Mouse (Mus musculus) CH12.LX (cell line): ENCODE measurements around the gene Smug1. TPM values are rescaled to one million over a fixed set of nuclear protein-coding genes. Genes with fewer than 3 reads are reported as not detected.

Experiments
- DNase-seq: peaks from one replicate; pipeline ENCODE4 v3.0.0-alpha.2; 2013; ENCODE audit errors: extremely low read depth
- H3K27ac ChIP-seq: 2 replicates; pipeline ENCODE4 v1.5.1; 2012; ENCODE audit warnings: low read depth, mild to moderate bottlenecking, control low read depth, moderate library complexity; ENCODE audit not compliant: insufficient read depth
- H3K27me3 ChIP-seq: replicated peaks from 2 replicates; pipeline ENCODE3; 2012; ENCODE audit warnings: inconsistent platforms
- H3K36me3 ChIP-seq, 2 experiments: replicated peaks in 1 of 2; 2 replicates each; pipeline versions ENCODE3 to v1.6.1; 2012; ENCODE audit warnings: inconsistent platforms in 1 of 2, low read length in 1 of 2, mild to moderate bottlenecking in 1 of 2, mixed read lengths in 1 of 2, moderate library complexity in 1 of 2; ENCODE audit not compliant: control insufficient read depth in 1 of 2, insufficient read depth in 1 of 2
- H3K4me1 ChIP-seq, 2 experiments: 2 replicates each; pipeline ENCODE4 v1.6.1; 2012; ENCODE audit warnings: inconsistent platforms in 1 of 2, moderate library complexity in 1 of 2; ENCODE audit not compliant: insufficient read depth in 2 of 2, control insufficient read depth in 1 of 2
- H3K4me2 ChIP-seq: 2 replicates; pipeline ENCODE4 v1.6.1; 2012; ENCODE audit warnings: low read depth, mild to moderate bottlenecking, control low read depth; ENCODE audit not compliant: poor library complexity, insufficient read depth, severe bottlenecking
- H3K4me3 ChIP-seq, 3 experiments: fragments of 150-350 bp in 1 of 3; sonication (generic) in 1 of 3; replicated peaks in 1 of 3; 2 replicates each; pipeline versions ENCODE3 to v1.5.1; 2011 to 2012; ENCODE audit warnings: low read depth in 2 of 3, low read length in 2 of 3, mild to moderate bottlenecking in 2 of 3, moderate library complexity in 2 of 3, control low read depth in 1 of 3, improper control_type of control experiment in 1 of 3, inconsistent platforms in 1 of 3, mixed read lengths in 1 of 3; ENCODE audit not compliant: poor library complexity in 1 of 3
- H3K79me2 ChIP-seq: replicated peaks from 2 replicates; pipeline ENCODE4 v1.6.1; 2012; ENCODE audit warnings: mild to moderate bottlenecking, moderate library complexity; ENCODE audit not compliant: control insufficient read depth, poor library complexity, insufficient read depth, severe bottlenecking; ENCODE audit errors: extremely low read depth
- H3K9ac ChIP-seq: 2 replicates; pipeline ENCODE4 v1.6.1; 2012; ENCODE audit warnings: low read depth, mild to moderate bottlenecking, control low read depth, moderate library complexity; ENCODE audit not compliant: insufficient read depth
- H3K9me3 ChIP-seq: replicated peaks from 2 replicates; pipeline ENCODE3; 2012; ENCODE audit warnings: low read length, inconsistent platforms, mixed read lengths
- BHLHE40 ChIP-seq: IDR thresholded peaks from 2 replicates; pipeline ENCODE4 v1.6.1; 2011; ENCODE audit warnings: mild to moderate bottlenecking, low read depth, low read length, improper control_type of control experiment
- CHD1 ChIP-seq: IDR thresholded peaks from 2 replicates; pipeline ENCODE4 v1.6.1; 2012; ENCODE audit warnings: low read depth, low read length, improper control_type of control experiment, inconsistent platforms
- CHD2 ChIP-seq: IDR thresholded peaks from 2 replicates; pipeline ENCODE4 v1.6.1; 2011; ENCODE audit warnings: low read length, improper control_type of control experiment
- CTCF ChIP-seq, 2 experiments: IDR thresholded peaks in 1 of 2; conservative IDR thresholded peaks in 1 of 2; 2 replicates each; pipeline ENCODE4 v1.5.1; 2011 to 2012; ENCODE audit warnings: low read depth in 2 of 2, low read length in 2 of 2, improper control_type of control experiment in 1 of 2, inconsistent platforms in 1 of 2, mild to moderate bottlenecking in 1 of 2, moderate library complexity in 1 of 2
- ELF1 ChIP-seq: IDR thresholded peaks from 2 replicates; pipeline ENCODE4 v1.6.1; 2014; ENCODE audit warnings: low read depth, mild to moderate bottlenecking, inconsistent platforms, low read length, improper control_type of control experiment
- ETS1 ChIP-seq: conservative IDR thresholded peaks from 2 replicates; pipeline ENCODE4 v1.6.1; 2012; ENCODE audit warnings: low read depth, mild to moderate bottlenecking, inconsistent platforms, low read length, improper control_type of control experiment, moderate library complexity
- HCFC1 ChIP-seq: IDR thresholded peaks from 2 replicates; pipeline ENCODE4 v1.6.1; 2012; ENCODE audit warnings: low read depth, mild to moderate bottlenecking, inconsistent platforms, low read length, improper control_type of control experiment
- IRF4 ChIP-seq: IDR thresholded peaks from 2 replicates; pipeline ENCODE4 v1.6.1; 2014; ENCODE audit warnings: low read depth, mild to moderate bottlenecking, inconsistent platforms, low read length, improper control_type of control experiment
- KAT2A ChIP-seq: IDR thresholded peaks from 2 replicates; pipeline ENCODE4 v1.6.1; 2012; ENCODE audit warnings: low read length, improper control_type of control experiment, inconsistent platforms; ENCODE audit not compliant: insufficient replicate concordance
- MAFK ChIP-seq: IDR thresholded peaks from 2 replicates; pipeline ENCODE4 v1.6.1; 2011; ENCODE audit warnings: low read length, improper control_type of control experiment; ENCODE audit not compliant: insufficient replicate concordance
- MEF2A ChIP-seq: IDR thresholded peaks from 2 replicates; pipeline ENCODE4 v1.6.1; 2014; ENCODE audit warnings: low read depth, mild to moderate bottlenecking, inconsistent platforms, low read length, improper control_type of control experiment, borderline replicate concordance
- MXI1 ChIP-seq: IDR thresholded peaks from 2 replicates; pipeline ENCODE4 v1.6.1; 2011; ENCODE audit warnings: mild to moderate bottlenecking, low read depth, low read length, improper control_type of control experiment
- MYC ChIP-seq: IDR thresholded peaks from 2 replicates; pipeline ENCODE4 v1.6.1; 2011; ENCODE audit warnings: low read depth, mild to moderate bottlenecking, improper control_type of control experiment, low read length
- PAX5 ChIP-seq: IDR thresholded peaks from 2 replicates; pipeline ENCODE4 v1.6.1; 2012; ENCODE audit warnings: low read length, inconsistent platforms, mixed read lengths
- POLR2A ChIP-seq: IDR thresholded peaks from 2 replicates; pipeline ENCODE4 v1.6.1; 2011; ENCODE audit warnings: low read depth, mild to moderate bottlenecking, improper control_type of control experiment, low read length
- RCOR1 ChIP-seq: conservative IDR thresholded peaks from 2 replicates; pipeline ENCODE4 v1.6.1; 2012; ENCODE audit warnings: low read depth, mild to moderate bottlenecking, inconsistent platforms, low read length, improper control_type of control experiment
- SIN3A ChIP-seq: IDR thresholded peaks from 2 replicates; pipeline ENCODE4 v1.6.1; 2012; ENCODE audit warnings: low read length, improper control_type of control experiment, inconsistent platforms
- SMC3 ChIP-seq: IDR thresholded peaks from 2 replicates; pipeline ENCODE4 v1.6.1; 2011; ENCODE audit warnings: low read depth, low read length, improper control_type of control experiment
- TBP ChIP-seq: conservative IDR thresholded peaks from 2 replicates; pipeline ENCODE4 v1.6.1; 2011; ENCODE audit warnings: low read depth, low read length, improper control_type of control experiment
- TCF12 ChIP-seq: IDR thresholded peaks from 2 replicates; pipeline ENCODE4 v1.6.1; 2014; ENCODE audit warnings: low read depth, mild to moderate bottlenecking, inconsistent platforms, low read length, improper control_type of control experiment
- UBTF ChIP-seq: IDR thresholded peaks from 2 replicates; pipeline ENCODE4 v1.6.1; 2012; ENCODE audit warnings: low read depth, mild to moderate bottlenecking, inconsistent platforms, low read length, improper control_type of control experiment, moderate library complexity
- USF2 ChIP-seq: conservative IDR thresholded peaks from 2 replicates; pipeline ENCODE4 v1.6.1; 2011; ENCODE audit warnings: low read depth, low read length, improper control_type of control experiment
- ZKSCAN1 ChIP-seq: IDR thresholded peaks from 2 replicates; pipeline ENCODE4 v1.6.1; 2012; ENCODE audit warnings: low read depth, inconsistent platforms, low read length, improper control_type of control experiment, borderline replicate concordance
- ZMIZ1 ChIP-seq: IDR thresholded peaks from 2 replicates; pipeline ENCODE4 v1.6.1; 2012; ENCODE audit warnings: low read depth, mild to moderate bottlenecking, inconsistent platforms, low read length, improper control_type of control experiment
- ZNF384 ChIP-seq: IDR thresholded peaks from 2 replicates; pipeline ENCODE4 v1.6.1; 2012; ENCODE audit warnings: low read depth, low read length, improper control_type of control experiment, inconsistent platforms
- dilution Hi-C: fragments of 300-500 bp; cut with MboI; formaldehyde crosslinking; loops from 2 replicates; pipeline ENCODE4 v1.14.3; 2020; ENCODE audit warnings: low sequenced_read_pairs; ENCODE audit not compliant: extremely low pct_unique_long_range_greater_than_20kb, extremely low pct_ligation_motif_present
- in situ Hi-C: fragments of 300-500 bp; cut with MboI; formaldehyde crosslinking; loops from 3 replicates; pipeline ENCODE4 v1.14.3; 2019; ENCODE audit warnings: low sequenced_read_pairs, low pct_ligation_motif_present, low pct_unique_long_range_greater_than_20kb, mixed read lengths
- polyA plus RNA-seq: library from polyadenylated mRNA; unstranded; fragments of >175 nt; gene quantifications from 2 replicates; pipeline ENCODE4 v1.2.1, GENCODE M21; 2012; ENCODE audit warnings: low read depth; ENCODE audit not compliant: insufficient read length
- total RNA-seq, 2 experiments: library from RNA; depleted of rRNA; stranded (reverse); fragments of 300-350 nt in 1 of 2; fragments of >200 nt in 1 of 2; gene quantifications; 2 replicates each; pipeline ENCODE4 v1.2.3; 2012 to 2014

The Smug1 gene
- total and polyA plus RNA-seq, 3 experiments = 6.1 to 9.8 (median 7.8) TPM

- DNase-seq = no peak
- in situ Hi-C loops (no loop called here), dilution Hi-C loops (no loop called here)
- Histone ChIP-seq H3K27me3 (no peaks in the 10 kb centered on the region), H3K27ac (no peak overlapping the region), H3K9me3 (no peaks in the 10 kb centered on the region), H3K4me1 (peaks cover 0 to 15% of the 10 kb centered on the region in 2 experiments; a peak in 2 of 4 replicates), H3K9ac (no peak overlapping the region), H3K4me3 (no peak overlapping the region), H3K79me2 (no peaks in the 10 kb centered on the region), H3K36me3 (no peaks in the 10 kb centered on the region), H3K4me2 (no peak overlapping the region)
- TF ChIP-seq USF2 (no peak), ELF1 (no peak), ZKSCAN1 (no peak), KAT2A (no peak), SMC3 (no peak), MEF2A (no peak), RCOR1 (no peak), HCFC1 (no peak), TBP (no peak), CHD2 (no peak), ZNF384 (no peak), SIN3A (no peak), MYC (no peak), MXI1 (no peak), POLR2A (no peak), BHLHE40 (no peak), ZMIZ1 (no peak), PAX5 (no peak), CTCF (conservative IDR thresholded peaks at IDR 0.05 in 1 of 2, IDR thresholded peaks at IDR 0.05 in 1 of 2; ENCODE audit: low read depth in 2 of 2, low read length in 2 of 2) (no peak), UBTF (no peak)
These were observed 20.1 kb downstream of the Smug1 start for GRCm38 (mm10) chr15:103146627-103147421.

DNA sequence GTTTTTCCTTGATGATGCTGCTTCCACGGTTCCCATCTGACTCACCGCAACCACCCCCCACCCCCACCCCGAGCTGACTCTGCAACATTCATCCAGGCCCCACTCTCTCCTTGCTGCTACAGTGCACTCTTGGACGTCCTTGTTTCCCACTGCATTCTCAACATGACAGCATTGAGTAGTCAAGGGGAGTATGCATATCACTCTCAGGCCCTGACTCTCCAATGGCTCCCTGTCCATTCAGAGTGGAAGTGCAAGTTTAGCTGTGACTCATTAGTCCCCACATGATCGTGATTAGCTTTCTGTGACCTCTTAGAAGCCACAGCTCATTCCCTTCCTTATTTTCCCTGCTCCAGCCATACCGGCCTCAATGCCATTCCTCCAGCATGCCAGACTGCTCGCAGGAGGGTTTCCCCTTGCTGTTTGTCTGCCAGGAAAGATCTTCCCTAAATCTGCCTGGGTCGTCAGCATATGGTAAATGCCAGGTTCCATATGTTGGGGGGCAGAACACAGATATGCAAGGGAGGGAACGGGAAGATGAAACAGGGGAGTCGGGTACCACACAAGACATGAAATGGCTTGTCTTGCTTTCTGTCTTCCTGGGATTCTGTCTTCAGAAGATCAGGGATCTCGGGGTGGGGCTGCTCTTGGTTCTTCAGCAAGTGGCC lies 21.1 kb downstream of the Smug1 start:
- no peak overlapping the region for H3K4me3 ChIP-seq
- H3K9ac ChIP-seq = no peak overlapping the region
- H3K9me3 ChIP-seq = no peaks in the 10 kb centered on the region
- dilution Hi-C loops (no loop called here), in situ Hi-C loops (no loop called here)
- no peaks in the 10 kb centered on the region for H3K36me3 ChIP-seq
- peaks cover 0 to 8% of the 10 kb centered on the region in 2 experiments; a peak in 2 of 4 replicates for H3K4me1 ChIP-seq
- H3K27ac ChIP-seq = no peak overlapping the region
- no peak for DNase-seq
- H3K79me2 ChIP-seq = no peaks in the 10 kb centered on the region
- H3K27me3 ChIP-seq = no peaks in the 10 kb centered on the region
- TF ChIP-seq TCF12 (no peak), IRF4 (no peak), ZNF384 (no peak), MAFK (no peak), ETS1 (no peak), SIN3A (no peak), CHD1 (no peak), BHLHE40 (no peak), KAT2A (no peak)
- H3K4me2 ChIP-seq = no peak overlapping the region
